ENCODE assay signal across 9 mouse cellular contexts in the genomic region with DNA sequence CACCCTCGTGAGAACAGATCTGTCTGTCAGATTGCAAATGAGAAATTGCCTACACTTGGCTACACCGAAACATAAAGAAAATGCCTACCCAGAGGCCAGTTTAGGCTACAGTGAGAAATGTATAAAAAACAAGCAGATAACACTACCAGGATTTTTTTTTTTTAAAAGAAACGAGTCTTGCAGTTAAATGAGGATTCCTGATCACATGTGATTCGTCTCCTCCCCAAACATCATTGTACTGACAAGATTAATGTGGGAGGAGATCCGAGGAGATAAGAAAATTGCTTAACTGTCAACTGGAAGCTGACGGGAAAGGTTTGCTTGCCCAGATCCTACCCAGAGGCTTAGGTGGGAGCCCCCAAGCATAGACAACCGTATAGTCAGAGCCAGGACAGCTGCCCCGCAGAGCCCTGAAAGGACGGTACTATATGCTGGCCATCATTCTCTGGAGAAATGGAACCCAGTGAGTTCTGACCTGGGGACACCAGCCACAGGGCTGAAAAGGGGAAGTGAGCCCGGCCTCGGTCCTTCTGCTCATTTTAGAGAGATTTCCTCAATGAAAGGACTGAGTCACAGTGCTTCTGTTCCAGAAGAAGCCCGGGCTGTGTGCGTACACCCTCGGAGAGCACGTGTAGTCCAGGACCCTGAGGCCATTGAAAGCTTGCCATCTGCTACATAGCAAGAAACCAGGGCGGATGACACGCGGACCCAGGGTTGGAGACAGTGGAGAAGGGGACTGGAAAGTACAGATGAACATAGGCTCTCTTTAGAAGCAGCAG.
DNase-seq lines count a peak whose midpoint lies in the region; ATAC-seq lines count a peak whose summit lies in the region.
"Had no signal": no experiment of that assay in that cellular context is flagged by ENCODE, and none has a peak within 500 bp of the region (broad histone marks: within the 10 kb centered on the region; RNA-seq: fewer than 3 reads in every experiment).

No protein-coding gene starts in this region.

- DNase-seq in liver (peak; percentile 33), MN1 (ENCODE audit: low spot score) (peak; percentile 26)
- DNase-seq in liver, embryonic 11.5 days (ENCODE audit: low spot score) = no peak
- DNase-seq in left cerebral cortex, adult 11 months (ENCODE audit: low spot score) = no peak
- no peak for DNase-seq in cerebellum, adult 9-11 months
- DNase-seq in kidney, postnatal 10 days = no peak

- no peak overlapping the region for H3K27ac ChIP-seq in liver, embryonic 11.5 days (ENCODE audit: low read depth, low read length)
- peak overlapping the region; percentile 30; the same call in 1 of the 2 replicates for H3K27ac ChIP-seq in neural tube, embryonic 14.5 days (ENCODE audit: low read depth, low read length)
- H3K27ac ChIP-seq: kidney, postnatal 0 days had no signal

- no peak overlapping the region for H3K9ac ChIP-seq in liver, embryonic 11.5 days (ENCODE audit: low read depth, low read length)
- no peak overlapping the region for H3K9ac ChIP-seq in neural tube, embryonic 14.5 days (replicated peaks; ENCODE audit: low read depth, low read length)

- peaks cover 25% of the 10 kb centered on the region for H3K4me1 ChIP-seq in liver, embryonic 11.5 days (replicated peaks; ENCODE audit: control insufficient read depth, insufficient read depth, low read length)
- peaks cover 11% of the 10 kb centered on the region; the same call in 1 of the 2 replicates for H3K4me1 ChIP-seq in neural tube, embryonic 14.5 days (ENCODE audit: control insufficient read depth, insufficient read depth, low read length)

- ATAC-seq in liver, embryonic 11.5 days (replicated peaks; ENCODE audit: low FRiP score) = no peak
- peak; percentile 81 to 85 for ATAC-seq in hematopoietic stem cell, adult 5-6 weeks (replicated peaks in 1 of 2; ENCODE audit: insufficient read depth in 1 of 2, low FRiP score in 2 of 2, low TSS enrichment in 1 of 2, low read depth in 1 of 2, poor library complexity in 2 of 2, severe bottlenecking in 2 of 2)
- peak; percentile 34; the same call in 1 of the 2 replicates for ATAC-seq in neural tube, embryonic 14.5 days (ENCODE audit: low read depth)

- H3K36me3 ChIP-seq in liver, embryonic 11.5 days (ENCODE audit: control insufficient read depth, insufficient read depth, low read length) = peaks cover 8% of the 10 kb centered on the region; the same call in 1 of the 2 replicates
- H3K36me3 ChIP-seq in neural tube, embryonic 14.5 days (ENCODE audit: control insufficient read depth, insufficient read depth, low read length) = peaks cover 16% of the 10 kb centered on the region

- H3K4me2 ChIP-seq in liver, embryonic 11.5 days = no peak overlapping the region
- no peak overlapping the region for H3K4me2 ChIP-seq in neural tube, embryonic 14.5 days (ENCODE audit: low read depth, low read length)

- H3K27me3 ChIP-seq in liver, embryonic 11.5 days (replicated peaks; ENCODE audit: control insufficient read depth, insufficient read depth, low read length) = no peaks in the 10 kb centered on the region
- H3K27me3 ChIP-seq in neural tube, embryonic 14.5 days (ENCODE audit: control insufficient read depth, insufficient read depth, low read length) = no peaks in the 10 kb centered on the region

- WGBS in liver, embryonic 11.5 days = 41% methylated on average over 18 of the region's 18 CpGs
- 48% methylated on average over 18 of the region's 18 CpGs for WGBS in neural tube, embryonic 14.5 days

- H3K4me3 ChIP-seq in liver, embryonic 11.5 days (ENCODE audit: low read depth, low read length) = no peak overlapping the region
- no peak overlapping the region for H3K4me3 ChIP-seq in neural tube, embryonic 14.5 days (ENCODE audit: low read depth, low read length)

- H3K9me3 ChIP-seq in liver, embryonic 11.5 days (ENCODE audit: control insufficient read depth, low read length) = peaks cover 4% of the 10 kb centered on the region; the same call in 1 of the 2 replicates
- no peaks in the 10 kb centered on the region for H3K9me3 ChIP-seq in neural tube, embryonic 14.5 days (ENCODE audit: control insufficient read depth, low read length)

Comparison
In these comparisons a context has a peak if more than half of its experiments do, and no peak if none do; other contexts are left out.
1. DNase-seq: peak in liver (single experiment) and MN1 (single experiment); none in liver, embryonic 11.5 days (single experiment), left cerebral cortex, adult 11 months (single experiment), cerebellum, adult 9-11 months (single experiment) and kidney, postnatal 10 days (single experiment).